Mouse (Mus musculus) neutrophil, adult 5-6 weeks (primary cell): ENCODE results near the gene Thbs3. TPM values are rescaled to one million over a fixed set of nuclear protein-coding genes. Genes with fewer than 3 reads are reported as not detected.
A peak's percentile ranks its signal among the peaks of the same experiment; 100 is the strongest.

Experiments used
- ATAC-seq: fragments of 151-379, 151-347 bp; 2 replicates; pipeline ENCODE4 v1.8.0; 2017; ENCODE audit warnings: mild to moderate bottlenecking, moderate TSS enrichment; ENCODE audit not compliant: insufficient number of reproducible peaks, poor library complexity, low FRiP score, severe bottlenecking; ENCODE audit errors: extremely low read depth
- total RNA-seq: library from RNA; stranded (forward); fragments of 200-1000 nt; gene quantifications from 2 replicates; pipeline ENCODE4 v1.2.3, GENCODE M21; 2017

Gene Thbs3
- total RNA-seq, 1 experiment from 2014 or later, result 5.8 TPM

DNA sequence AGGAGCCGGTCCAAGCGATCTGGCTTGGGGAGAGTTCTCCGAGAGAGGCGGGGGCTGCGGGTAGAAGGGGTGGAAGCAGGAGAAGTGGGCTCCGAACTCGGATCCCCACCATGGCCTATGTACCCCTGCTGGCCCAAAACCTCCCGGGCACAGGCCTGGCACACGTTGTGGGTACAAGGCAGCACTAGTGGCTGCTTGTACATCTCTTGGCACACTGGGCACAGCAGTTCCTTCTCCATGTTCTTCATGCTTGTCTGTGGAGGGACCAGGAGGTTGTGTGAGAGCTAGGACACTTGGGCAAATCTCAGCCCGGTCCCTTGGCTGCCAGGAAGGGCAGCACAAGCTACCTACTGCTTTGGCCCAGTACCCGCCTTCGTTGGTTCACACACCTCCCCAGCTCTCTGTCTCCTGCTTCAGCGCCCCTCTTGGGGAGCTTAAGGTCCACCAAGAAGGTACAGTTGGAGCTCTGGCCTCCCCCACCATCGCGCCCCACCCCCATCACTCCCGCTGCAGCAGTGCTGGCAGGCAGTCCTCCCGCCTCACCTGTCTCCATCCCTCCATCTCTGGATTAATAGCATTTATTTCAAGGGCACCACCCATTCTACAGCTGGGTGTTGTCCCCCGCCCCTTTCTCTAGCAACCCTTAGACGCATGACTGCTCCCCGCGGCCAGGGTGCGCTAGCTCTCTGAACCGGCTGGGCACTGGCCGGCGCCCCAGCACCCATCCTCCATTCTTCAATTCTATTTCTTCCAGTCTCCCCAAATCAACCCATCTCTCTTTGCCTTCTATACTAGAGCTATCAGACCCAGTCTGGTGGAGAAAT lies 29.4 kb downstream of the Thbs3 start:
- ATAC-seq, result 0 out of 2 replicates have a peak, but pooled peaks have one; percentile 13

DNA sequence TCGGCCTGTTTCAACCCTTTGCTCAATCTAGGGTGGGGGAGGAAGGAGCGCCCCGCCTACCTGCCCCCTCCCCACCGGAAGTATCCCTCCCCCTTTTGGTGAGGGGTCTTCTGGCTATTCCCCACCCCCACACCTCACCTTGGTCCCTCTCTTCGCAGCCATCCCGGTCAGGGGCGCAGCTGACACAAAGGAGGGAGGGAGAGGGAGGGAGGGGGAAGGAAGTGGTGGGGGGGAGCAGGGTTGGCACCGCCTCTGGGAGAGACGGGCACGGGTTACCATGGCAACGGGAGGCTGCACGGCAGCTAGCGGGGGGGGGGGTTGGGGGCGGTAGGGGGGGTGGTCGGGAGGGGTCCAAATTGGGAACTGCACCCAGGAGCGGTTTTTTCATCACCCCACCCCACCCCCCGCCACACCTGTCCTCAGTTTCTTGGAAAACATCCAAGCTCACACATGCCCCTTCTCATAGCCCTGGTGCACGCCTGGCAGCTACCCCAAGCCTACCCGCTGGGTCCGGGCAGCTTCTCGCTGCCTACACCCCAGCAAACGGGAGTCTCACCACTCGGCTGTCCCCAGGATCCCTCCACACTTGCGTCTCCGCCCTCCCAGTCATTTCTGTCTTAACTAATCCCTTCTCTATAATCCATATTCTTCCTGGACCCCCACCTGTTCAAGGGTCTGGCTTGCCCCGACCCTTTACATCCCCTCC lies 30.2 kb downstream of the Thbs3 start:
- no peak for ATAC-seq

DNA sequence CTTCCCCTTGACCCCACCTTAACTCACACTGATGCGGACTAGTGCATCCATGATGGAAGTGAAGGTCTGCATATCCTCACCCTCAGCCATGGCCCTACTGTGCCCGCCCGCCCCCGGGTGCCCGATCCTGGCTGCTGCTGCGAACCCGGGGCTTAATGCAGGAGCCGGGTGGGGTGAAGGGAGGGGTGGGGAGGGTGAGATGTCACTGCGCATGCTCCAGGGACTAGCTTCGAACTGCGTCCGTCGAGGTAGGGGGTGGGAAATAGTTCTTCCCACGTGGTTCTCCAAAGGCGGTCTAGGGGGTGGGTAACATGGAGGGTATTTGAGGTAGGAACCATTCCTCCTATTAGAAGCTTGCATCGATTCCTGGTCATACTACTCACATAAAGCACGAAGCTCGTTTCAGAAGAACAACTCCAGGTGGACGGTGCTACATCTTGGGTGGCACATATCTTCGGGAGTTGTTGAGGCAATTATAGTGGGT lies 30.8 kb downstream of the Thbs3 start, which contains the start of gene Krtcap2:
Gene Krtcap2 (plus strand): TSS at position 279 of the 484 bp plus-strand sequence.
- ATAC-seq, result no peak

DNA sequence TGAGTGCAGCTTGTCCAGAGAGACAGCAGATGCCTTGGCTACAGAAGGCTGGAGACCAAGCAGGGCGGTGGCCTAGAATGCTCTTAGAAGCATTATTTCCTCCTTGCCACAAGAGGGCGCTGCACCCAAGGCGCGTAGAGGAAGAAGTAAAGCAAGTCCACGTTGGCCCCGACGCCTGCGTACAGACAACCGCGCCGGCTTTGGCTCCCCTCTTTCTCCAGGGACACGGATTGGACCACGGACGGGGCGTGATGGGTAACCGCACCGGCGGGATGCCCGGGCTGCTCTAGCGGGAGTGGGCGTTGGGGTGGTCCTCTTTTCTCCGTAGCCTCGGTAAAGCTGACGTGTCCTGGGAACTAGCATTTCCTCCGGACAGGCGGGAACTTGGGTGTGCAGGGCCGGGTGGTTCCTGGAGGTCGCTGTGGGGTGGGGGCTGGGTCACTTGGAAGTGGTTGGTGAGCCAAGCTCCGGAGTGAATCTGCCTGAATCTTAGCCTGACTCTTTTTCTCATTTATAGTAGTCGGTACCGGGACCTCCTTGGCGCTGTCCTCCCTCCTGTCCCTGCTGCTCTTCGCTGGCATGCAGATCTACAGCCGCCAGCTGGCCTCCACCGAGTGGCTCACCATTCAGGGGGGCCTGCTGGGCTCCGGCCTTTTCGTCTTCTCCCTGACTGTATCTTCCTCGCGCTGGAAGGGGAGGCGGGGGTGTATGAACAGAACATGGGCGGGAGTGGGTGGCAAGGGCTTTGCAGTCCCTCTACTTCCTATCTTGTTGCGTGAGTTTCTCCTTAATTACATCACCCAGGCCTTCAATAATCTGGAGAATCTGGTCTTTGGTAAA lies 31.5 kb downstream of the Thbs3 start, which contains the start of gene Trim46:
Gene Trim46 (minus strand): TSS at position 49 of the 840 bp plus-strand sequence.
- peak; percentile 73 for ATAC-seq

DNA sequence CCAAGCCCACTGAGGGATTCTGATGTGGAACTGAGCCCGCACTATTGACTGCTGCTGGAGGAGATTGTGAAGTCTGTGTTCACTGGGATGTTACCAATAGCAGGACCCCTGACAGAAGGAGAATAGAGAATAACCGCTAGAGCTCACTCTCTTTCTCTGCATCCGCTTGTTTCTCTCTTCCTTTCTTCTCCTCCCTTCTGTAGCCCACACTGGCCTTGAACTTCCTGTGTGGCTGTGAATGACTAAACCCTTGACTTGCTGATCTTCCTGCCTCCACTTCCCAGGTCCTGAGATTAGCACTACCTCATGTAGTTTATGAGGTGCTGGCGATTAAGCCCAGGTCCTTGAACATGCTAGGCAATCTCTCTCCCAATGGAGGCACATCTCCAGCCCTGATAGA lies 32.5 kb downstream of the Thbs3 start:
- ATAC-seq, result no peak

DNA sequence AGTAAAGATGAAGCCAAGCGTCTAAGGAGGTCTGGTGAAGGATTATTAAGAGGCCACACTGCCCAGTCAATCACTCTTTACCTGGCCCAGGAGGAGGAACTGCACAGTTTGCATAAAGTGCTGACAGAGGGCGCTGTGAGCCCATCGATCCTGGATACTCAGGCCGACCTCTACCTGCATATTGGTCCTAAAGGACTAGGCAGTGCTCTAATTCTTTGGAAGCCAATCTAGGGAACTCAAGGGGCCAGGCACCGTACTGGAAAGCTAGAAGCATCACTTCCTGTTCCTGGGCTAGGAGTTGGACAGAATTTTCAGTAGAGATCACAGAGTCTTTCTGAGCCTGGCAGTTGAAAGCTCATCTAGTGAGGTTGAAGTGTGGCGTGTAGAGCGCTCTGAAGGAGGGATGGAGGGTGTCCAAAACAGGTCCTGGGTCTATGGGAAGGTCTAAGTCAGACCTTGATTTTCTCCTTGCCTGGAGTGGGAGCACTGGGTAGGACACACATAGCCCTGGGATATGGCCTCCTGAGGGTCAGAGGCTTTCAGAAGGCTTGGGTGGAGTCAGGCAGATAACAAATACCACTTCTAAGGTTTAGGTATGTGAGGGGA lies 35.6 kb downstream of the Thbs3 start:
- peak; percentile 38 for ATAC-seq

DNA sequence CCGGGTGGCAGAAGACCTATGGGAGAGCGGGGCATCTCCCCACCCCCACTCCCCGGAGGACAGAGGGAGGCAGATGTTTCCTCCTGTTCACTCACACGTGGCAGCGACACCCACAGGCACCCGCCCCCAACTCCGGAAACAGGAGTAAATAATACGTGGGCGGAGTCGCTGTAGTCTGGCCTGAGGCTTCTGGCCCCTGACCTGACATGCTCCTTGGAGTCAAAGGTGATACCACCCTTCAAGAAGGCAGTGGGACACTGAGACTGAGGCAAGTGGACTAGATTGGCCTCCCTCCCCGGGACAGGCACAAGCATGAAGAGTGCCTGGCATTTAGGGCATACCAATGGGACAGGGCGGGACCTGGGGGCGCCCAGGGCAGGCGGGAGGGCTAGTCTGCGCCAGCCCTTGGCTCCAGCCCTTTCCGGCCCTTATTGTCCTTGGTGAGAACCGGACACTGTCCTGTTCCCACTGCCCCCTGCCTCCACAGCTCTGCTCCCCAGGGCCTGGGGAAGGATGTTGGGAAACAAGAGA lies 36.5 kb downstream of the Thbs3 start:
- peak; percentile 76 for ATAC-seq

DNA sequence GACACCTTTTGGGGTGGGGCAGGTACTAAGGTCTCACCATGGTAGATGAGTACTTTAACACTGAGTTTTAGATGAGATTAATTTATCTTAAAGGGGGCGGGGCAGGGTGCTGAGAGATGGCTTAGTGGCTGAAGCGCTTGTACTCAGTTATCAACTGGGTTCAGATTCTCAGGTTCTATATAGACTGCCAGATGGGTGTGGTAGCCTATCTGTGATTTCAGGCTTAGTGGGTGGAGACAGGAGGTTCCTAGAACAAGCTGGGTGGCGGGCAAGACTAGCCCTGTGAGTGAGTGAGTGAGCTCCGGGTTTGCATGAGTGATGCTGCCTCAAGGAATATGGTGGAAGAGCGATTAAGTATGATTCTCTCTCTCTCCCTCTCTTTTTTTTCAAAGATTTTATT lies 40.0 kb downstream of the Thbs3 start:
- ATAC-seq, result no peak

DNA sequence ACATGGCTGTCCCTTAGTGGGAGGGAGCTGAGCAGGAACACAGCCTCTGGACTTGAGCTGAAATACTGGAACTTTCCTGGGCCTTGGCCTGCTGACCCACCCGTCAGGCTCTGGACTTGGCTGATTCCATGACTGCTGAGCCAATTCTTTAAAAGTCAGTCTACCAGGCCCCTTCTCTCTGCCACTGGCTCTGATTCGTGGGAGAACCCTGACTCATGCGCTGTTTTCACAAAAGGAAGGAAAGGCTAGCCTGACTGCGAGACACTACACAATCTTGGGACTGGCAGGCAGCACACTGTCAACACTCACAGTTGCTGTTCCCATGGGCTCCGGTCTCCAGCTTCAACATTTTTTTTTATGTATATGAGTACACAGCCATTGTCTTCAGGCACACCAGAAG lies 41.2 kb downstream of the Thbs3 start:
- ATAC-seq, result no peak

DNA sequence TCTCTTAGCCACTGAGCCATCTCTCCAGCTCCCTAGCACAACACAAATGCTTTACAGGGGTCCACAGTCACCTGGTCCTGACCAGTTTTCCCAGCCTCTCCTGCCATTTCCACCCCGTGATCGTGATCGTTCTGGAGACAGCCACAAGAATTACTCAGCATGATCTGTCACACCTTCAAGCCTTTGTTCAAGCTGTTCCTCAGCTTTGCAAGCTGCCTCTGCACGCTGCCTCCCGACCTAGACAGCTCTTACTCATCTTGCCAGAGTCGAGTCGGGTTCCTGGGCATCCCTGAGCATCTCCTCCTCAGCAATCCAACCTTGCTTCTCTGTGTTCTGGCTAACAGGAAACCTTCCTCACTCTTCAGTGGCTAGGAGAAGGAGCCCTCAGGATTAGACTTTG lies 44.1 kb downstream of the Thbs3 start, which contains the start of gene Dpm3:
Gene Dpm3 (plus strand): TSS at position 283 of the 400 bp plus-strand sequence.
- no peak for ATAC-seq

DNA sequence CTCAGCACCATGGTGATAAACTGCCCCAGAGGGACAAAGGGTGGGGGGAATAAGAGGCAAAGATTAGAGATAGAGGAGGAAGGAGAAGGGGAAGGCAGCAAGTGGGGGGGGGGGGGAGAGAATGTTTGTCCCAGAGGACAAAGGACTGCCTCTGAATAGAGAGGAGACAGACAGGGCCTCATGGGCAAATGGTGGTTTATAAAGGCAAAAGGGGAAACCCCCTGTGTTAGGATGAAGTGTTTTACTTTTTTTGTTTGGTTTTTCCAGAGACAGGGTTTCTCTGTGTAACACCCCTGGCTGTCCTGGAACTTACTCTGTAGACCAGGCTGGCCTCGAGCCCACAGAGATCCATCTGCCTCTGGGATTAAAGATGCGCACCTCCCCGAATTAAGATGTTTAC lies 45.2 kb downstream of the Thbs3 start:
- no peak for ATAC-seq

DNA sequence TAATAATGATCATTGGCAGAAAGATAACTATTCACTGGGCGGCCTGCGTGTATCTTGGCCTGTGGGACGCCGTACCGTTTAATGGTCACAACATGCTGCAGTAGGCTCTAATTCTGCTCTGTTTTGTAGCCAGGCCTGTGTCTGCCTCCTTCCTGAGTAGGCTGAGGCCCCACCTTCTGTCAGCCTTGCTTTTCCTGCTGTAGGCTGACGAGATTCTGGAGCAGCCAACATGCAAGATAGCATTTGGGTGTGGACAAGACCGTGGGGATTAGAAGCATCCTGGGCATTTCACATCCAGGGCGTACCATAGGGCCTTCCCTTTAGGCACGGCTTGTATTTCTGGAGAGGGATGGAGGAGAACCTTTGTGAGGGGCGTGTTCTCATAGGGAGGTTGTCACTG lies 47.4 kb downstream of the Thbs3 start:
- ATAC-seq, result no peak

DNA sequence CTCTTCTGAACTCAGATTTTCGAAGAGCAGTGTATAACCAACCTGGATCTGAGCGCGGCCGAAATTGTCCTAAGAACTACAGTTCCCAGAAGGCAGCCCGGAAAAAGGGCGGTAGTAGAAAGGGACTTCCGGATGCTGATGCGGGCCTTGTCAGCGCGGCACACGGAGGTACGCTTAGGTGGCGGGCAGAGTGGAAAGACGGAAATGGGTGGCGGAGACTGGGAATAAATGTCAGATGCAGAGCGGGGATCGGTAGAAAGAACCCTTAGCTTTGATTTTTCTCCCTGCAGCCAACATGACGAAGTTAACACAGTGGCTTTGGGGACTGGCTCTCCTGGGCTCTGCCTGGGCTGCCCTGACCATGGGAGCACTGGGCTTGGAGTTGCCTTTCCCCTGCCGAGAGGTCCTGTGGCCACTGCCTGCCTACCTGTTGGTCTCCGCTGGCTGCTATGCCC lies 51.5 kb downstream of the Thbs3 start:
- ATAC-seq, result peak; percentile 88

DNA sequence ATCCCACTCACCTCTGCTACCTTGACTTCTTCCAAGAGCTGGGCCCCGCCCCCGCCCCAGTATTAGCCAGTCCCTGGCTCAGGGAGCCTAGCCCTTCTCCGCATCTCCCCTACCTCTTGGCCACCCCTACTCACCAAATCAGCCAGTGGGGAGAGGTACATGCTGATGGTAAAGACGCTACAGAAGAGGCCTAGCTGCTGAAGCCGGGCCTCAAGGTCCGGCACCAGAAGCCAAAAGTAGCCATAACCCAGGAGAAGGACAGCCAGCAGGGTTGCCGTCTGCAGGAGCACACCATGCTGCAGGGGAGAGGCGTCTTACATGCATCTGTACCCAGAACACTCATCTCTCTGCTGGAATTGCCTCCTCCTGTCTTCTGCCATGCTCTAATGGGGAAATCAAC lies 53.9 kb downstream of the Thbs3 start:
- ATAC-seq, result no peak

DNA sequence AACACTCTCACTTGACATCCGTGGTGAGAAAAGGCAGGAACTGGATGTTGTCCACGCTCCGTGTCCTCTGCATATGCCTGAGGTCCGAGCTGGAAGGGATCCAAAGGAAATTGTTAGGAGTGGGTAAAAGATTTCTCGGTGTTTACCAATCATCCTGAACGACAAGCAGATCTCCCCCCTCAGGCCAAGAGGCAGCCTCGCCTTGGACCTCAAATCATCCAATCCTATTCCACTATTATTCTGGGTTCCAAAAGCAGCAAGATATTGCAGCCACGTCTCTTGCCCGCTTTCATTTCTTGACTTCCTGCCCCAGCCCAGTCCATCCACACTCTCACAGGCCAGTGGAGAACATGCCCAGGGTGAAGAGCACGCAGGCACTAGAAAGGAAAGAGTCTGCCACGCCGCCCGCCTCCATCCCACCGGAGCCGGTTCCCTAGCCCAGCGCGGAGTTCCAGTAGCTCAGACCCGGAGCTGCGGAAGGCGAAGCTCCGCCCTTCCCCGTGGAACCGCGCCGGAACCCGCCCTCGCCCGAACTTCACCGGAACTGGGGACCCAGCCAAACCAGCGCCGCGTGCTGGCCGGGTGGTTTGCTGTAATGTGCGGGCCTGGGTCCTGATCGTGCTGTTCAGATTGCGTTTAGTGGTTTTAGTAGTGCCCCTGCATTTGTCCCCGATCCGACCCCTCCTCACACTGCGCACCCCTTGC lies 55.2 kb downstream of the Thbs3 start, which contains the start of gene Slc50a1:
Gene Slc50a1 (minus strand): TSS at position 520 of the 705 bp plus-strand sequence.
- peak; percentile 34 for ATAC-seq

DNA sequence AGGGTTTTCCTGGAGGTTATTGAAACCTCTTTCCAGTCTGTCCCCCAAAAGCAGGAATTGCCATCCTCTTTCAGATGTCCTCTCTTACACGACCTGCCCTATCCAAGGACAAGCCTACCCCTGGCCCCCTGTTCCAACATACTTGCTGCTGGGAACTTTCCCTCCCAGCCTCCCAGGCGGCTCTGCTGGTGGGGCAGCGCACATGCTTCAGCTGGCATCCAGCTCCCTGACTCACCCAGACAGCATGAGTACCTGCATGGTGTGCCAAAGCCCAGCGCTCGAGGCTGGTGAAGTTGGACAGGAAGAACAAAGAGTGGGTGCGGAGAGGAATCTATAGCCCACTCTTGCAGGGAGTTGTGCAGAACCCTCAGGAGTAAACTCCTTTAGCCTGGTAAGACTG lies 55.9 kb downstream of the Thbs3 start:
- ATAC-seq, result no peak

DNA sequence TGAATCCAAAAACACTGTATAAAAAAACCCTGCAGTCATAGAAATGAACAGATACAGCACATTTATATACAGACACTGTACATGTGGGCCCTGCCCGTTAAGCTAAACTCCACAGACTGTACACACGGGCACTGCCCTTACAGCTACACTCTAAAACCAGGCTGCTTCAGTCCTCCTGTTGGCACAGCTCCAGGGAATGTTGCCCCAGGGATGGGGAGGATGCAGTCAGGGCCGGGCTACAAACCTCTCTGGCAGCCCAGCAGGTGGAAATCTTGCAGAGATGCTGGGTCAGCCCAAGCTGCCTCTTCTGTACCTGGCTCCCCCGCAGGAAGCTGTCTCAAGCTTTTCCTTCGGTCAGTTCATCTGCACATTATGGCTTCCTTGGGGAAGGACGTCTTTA lies 56.8 kb downstream of the Thbs3 start:
- ATAC-seq, result no peak

DNA sequence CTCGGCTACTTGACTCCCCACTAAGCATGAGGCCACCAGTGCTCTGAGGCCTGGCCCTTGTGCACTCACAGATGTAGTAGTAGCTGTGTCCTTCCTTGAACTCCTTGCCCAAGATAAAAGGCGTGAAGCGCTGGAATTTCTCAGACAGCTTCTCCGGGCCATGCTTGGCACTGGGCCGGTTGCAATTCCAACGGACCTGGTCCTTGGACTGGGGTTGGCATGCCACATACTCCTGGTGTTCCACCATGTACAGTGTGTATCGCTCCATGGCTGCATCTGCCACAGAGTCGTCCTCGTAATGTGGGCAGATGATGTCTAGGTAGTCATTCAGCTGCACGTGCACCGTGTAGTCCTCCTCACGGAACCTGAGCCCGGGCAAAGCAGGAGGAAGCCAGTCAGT lies 61.1 kb downstream of the Thbs3 start:
- ATAC-seq, result no peak
